Mouse (Mus musculus) liver, adult 2 months (tissue): ENCODE results near the gene Marveld2.

ENCODE experiments used
- CTCF ChIP-seq: fragments of 200-500 bp; IDR thresholded peaks from 2 replicates; pipeline ENCODE4 v1.5.1; 2011; ENCODE audit warnings: low read depth, low read length, control low read depth
- POLR2A ChIP-seq: fragments of 200-500 bp; IDR thresholded peaks from 2 replicates; pipeline ENCODE4 v1.6.1; 2011; ENCODE audit warnings: low read length, control low read depth; ENCODE audit not compliant: insufficient read depth; ENCODE audit errors: extremely low read depth

DNA sequence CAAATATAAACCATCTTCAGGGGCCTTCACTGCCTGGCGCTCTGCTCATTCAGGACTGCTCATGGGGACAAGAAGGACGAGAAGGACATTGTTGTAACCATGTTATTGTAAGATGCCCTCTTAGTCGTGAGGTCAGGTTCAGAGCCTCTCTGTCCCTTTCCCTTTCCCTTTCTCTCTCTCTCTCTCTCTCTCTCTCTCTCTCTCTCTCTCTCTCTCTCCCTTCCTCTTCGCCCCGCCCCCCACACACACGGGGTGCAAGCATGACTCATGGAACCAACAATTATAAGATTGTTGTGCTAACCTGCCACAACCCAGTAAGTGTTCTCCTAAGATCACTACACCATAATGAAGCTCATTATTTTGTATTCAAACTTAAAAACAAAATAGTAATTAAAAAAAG, 34.6 kb downstream of the Marveld2 start:
- TF ChIP-seq POLR2A (no peak), CTCF (no peak)
